Mouse (Mus musculus) kidney, adult 2 months (tissue): Measurements from ENCODE around the gene Ntm.

Experiments used
- CTCF ChIP-seq: fragments of 200-500 bp; conservative IDR thresholded peaks from 2 replicates; pipeline ENCODE4 v1.5.1; 2011; ENCODE audit warnings: low read depth, mild to moderate bottlenecking, control low read depth, low read length, moderate library complexity, mixed read lengths; ENCODE audit not compliant: insufficient read depth, insufficient read length
- POLR2A ChIP-seq: fragments of 200-500 bp; IDR thresholded peaks from one replicate; pipeline ENCODE4 v1.6.1; 2011; ENCODE audit warnings: low read depth, low read length, control low read depth

GRCm38 (mm10) chr9:29074494-29074893 lies 888.4 kb downstream of the Ntm start:
- TF ChIP-seq CTCF, result no peak
- TF ChIP-seq POLR2A, result no peak
